Mouse (Mus musculus) lung, embryonic 16.5 days (tissue): ENCODE results near the gene Rps3a1. TPM values are rescaled to one million over a fixed set of nuclear protein-coding genes. Genes with fewer than 3 reads are reported as not detected.

Experiments used
- ATAC-seq: fragments of 200-750 bp; cut with Nextera tagmentation; 2 replicates; pipeline ENCODE4 v1.8.0; 2017; ENCODE audit warnings: low read depth, mild to moderate bottlenecking, moderate library complexity
- H3K27ac ChIP-seq: fragments of 300-500 bp; sonication (generic); 2 replicates; pipeline ENCODE4 v1.5.1; 2014; ENCODE audit warnings: mild to moderate bottlenecking, control low read depth, low read length
- H3K27me3 ChIP-seq: fragments of 300-500 bp; sonication (generic); 2 replicates; pipeline ENCODE4 v1.6.1; 2014; ENCODE audit warnings: low read depth, low read length, mixed read lengths; ENCODE audit not compliant: control insufficient read depth, insufficient read depth
- H3K36me3 ChIP-seq: fragments of 300-500 bp; sonication (generic); 2 replicates; pipeline ENCODE4 v1.6.1; 2014; ENCODE audit warnings: low read length; ENCODE audit not compliant: control insufficient read depth, insufficient read depth
- H3K4me1 ChIP-seq: fragments of 300-500 bp; sonication (generic); replicated peaks from 2 replicates; pipeline ENCODE4 v1.6.1; 2014; ENCODE audit warnings: low read length, mixed read lengths; ENCODE audit not compliant: control insufficient read depth, insufficient read depth
- H3K4me2 ChIP-seq: fragments of 300-500 bp; sonication (generic); 2 replicates; pipeline ENCODE4 v1.6.1; 2014; ENCODE audit warnings: low read depth, low read length, control low read depth
- H3K4me3 ChIP-seq: fragments of 300-500 bp; sonication (generic); 2 replicates; pipeline ENCODE4 v1.5.1; 2014; ENCODE audit warnings: mild to moderate bottlenecking, low read length, control low read depth
- H3K9ac ChIP-seq: fragments of 300-500 bp; sonication (generic); 2 replicates; pipeline ENCODE4 v1.6.1; 2014; ENCODE audit warnings: low read length, control low read depth
- H3K9me3 ChIP-seq: fragments of 300-500 bp; sonication (generic); 2 replicates; pipeline ENCODE4 v1.6.1; 2016; ENCODE audit warnings: low read length; ENCODE audit not compliant: control insufficient read depth
- WGBS: fragments of 180-500 bp; shearing (Covaris S2); extraction: QIAGEN DNeasy Blood & Tissue Kit; methylation state at CpG from one replicate; pipeline ENCODE4 v1.1.7; 2014; 5-methylcytosine and 5-hydroxymethylcytosine counted together
- polyA plus RNA-seq: library from polyadenylated mRNA; unstranded; fragments of >200 nt; fragmentation: Nextera tagmentation; extraction: Ambion mirVana; gene quantifications from 2 replicates; pipeline ENCODE4 v1.2.1, GENCODE M21; 2015

The Rps3a1 gene
- polyA plus RNA-seq, 1 experiment from 2014 or later = 1,285 TPM

DNA sequence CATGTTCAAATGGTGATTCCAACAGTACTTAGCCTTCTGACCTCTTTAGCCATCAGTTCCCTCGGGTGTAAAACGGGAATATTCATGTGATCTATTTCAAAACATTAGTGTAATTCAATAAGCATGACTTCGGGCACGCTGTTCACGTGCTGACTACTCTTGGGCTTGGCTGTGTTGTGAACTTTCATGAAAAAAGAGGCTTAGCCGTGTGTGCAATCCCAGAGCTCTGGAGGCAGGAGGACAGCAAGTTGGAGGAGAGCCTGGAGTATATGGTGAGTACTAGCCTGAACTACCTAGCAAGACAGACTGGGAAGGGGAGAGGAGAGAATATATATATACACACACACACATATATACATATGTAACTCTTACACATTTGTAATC, 424 bp upstream of the Rps3a1 start:
- peak; percentile 10 for ATAC-seq
- H3K27ac ChIP-seq = no peak overlapping the region
- peak overlapping the region; percentile 71 for H3K4me3 ChIP-seq

DNA sequence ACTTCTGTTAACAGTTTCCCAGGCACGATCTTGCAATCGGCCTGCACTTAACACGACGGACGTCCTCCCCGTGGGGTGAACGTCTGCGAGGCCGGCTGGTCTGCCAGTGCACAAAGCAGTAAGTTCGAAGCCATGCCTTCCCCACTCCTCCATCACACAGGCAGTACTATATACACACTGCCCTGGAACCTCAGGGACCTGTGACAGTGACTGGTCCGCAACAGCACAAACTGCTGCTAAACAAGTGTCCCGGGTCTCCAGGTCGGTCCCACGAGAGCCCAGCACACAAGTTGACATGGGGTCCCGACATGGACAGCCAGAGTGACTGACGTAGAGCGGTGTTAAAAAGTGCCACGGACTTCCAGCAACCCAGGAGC, 628 bp downstream of the Rps3a1 start:
- Histone ChIP-seq H3K9ac (peak overlapping the region; percentile 100), H3K36me3 (peaks cover 25% of the 10 kb centered on the region), H3K27ac (peak overlapping the region; percentile 82), H3K4me1 (peaks cover 12% of the 10 kb centered on the region), H3K4me3 (peak overlapping the region; percentile 71), H3K4me2 (peak overlapping the region; percentile 78), H3K9me3 (no peaks in the 10 kb centered on the region), H3K27me3 (no peaks in the 10 kb centered on the region)
- peak; percentile 32 for ATAC-seq
- 0% methylated on average over 18 of the region's 18 CpGs for WGBS

More for the DNA sequence above, 424 bp upstream of the Rps3a1 start:
- Histone ChIP-seq H3K4me1 (peaks cover 12% of the 10 kb centered on the region), H3K27me3 (no peaks in the 10 kb centered on the region), H3K36me3 (peaks cover 18% of the 10 kb centered on the region), H3K9ac (peak overlapping the region; percentile 46; the same call in 1 of the 2 replicates), H3K4me2 (peak overlapping the region; percentile 41), H3K9me3 (no peaks in the 10 kb centered on the region)
- 25% methylated on average over 6 of the region's 6 CpGs for WGBS

DNA sequence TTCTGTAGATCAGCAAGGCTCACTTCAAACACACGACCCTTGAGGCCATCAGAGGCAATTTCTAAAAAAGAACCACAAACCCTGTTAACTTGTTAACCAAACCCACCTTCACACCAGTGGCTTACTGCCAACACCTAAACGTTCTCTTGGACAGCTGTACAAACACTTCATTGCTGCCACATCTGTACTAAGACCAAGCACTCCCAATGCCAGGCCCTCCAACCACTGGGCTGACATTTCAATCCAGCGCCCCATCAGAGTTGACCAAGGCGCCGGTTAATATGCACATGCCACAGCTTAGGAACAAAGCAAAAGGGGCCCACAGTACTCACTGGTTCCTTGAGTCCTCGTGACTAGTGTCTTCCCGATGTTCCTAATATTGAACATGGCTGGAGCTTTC, 1.1 kb downstream of the Rps3a1 start:
- H3K4me1 ChIP-seq = peaks cover 12% of the 10 kb centered on the region
- H3K4me3 ChIP-seq = peak overlapping the region; percentile 71
- 4% methylated on average over 7 of the region's 7 CpGs for WGBS
- no peaks in the 10 kb centered on the region for H3K9me3 ChIP-seq
- peak overlapping the region; percentile 100 for H3K9ac ChIP-seq
- no peak for ATAC-seq
- H3K36me3 ChIP-seq = peaks cover 26% of the 10 kb centered on the region
- peak overlapping the region; percentile 78 for H3K4me2 ChIP-seq
- H3K27me3 ChIP-seq = no peaks in the 10 kb centered on the region
- H3K27ac ChIP-seq = peak overlapping the region; percentile 82; the same call in 1 of the 2 replicates

DNA sequence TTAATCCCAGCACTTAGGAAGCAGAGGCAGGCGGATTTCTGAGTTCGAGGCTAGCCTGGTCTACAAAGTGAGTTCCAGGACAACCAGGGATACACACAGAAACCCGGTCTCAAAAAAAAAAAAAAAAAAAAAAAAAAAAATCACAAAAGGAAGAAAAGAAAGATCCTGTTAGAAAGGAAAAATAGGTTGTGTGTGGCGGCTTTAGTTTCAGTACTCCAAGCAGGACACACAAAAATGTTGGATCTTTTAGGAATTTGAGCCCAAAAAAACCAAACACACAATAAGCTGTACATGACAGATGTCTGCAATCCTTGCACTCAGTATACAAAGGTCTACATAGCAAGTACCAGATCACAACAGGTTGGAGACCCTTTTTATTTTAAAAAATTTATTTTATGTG, 2.8 kb downstream of the Rps3a1 start:
- WGBS = 94% methylated on average over 4 of the region's 4 CpGs
- Histone ChIP-seq H3K27ac (no peak overlapping the region), H3K4me1 (peaks cover 12% of the 10 kb centered on the region), H3K4me2 (no peak overlapping the region), H3K27me3 (no peaks in the 10 kb centered on the region), H3K36me3 (peaks cover 39% of the 10 kb centered on the region), H3K9ac (no peak overlapping the region), H3K4me3 (no peak overlapping the region), H3K9me3 (no peaks in the 10 kb centered on the region)
- ATAC-seq = no peak

DNA sequence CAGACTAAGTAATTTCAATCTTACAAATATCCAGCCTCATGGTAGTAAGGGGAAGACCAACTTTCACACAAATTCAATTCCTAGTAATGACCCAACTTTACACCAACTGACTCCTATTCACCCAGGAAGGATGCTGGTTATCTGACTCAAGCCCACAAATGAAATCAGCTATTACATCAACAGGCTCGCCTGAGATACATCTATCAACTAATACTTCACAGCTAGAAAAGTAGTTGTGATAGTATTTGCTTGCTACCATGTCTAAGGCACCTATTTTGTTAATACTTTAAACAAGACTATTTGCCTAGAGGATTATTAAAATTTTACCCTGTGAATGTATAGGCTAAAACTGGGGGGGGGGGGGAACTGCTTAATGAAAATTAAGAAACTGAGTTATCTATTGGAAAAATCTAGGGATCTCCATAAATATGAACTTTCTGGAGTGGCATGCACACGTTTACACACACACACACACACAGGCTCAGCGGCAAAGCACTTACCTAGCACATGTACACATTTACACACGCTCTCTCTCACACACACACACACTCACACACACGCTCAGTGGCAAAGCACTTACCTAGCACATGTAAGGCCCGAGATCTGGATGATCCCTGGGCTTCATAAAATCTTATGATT, 5.4 kb downstream of the Rps3a1 start:
- Histone ChIP-seq H3K4me3 (no peak overlapping the region), H3K27me3 (no peaks in the 10 kb centered on the region)
- WGBS = 82% methylated on average over 6 of the region's 6 CpGs

DNA sequence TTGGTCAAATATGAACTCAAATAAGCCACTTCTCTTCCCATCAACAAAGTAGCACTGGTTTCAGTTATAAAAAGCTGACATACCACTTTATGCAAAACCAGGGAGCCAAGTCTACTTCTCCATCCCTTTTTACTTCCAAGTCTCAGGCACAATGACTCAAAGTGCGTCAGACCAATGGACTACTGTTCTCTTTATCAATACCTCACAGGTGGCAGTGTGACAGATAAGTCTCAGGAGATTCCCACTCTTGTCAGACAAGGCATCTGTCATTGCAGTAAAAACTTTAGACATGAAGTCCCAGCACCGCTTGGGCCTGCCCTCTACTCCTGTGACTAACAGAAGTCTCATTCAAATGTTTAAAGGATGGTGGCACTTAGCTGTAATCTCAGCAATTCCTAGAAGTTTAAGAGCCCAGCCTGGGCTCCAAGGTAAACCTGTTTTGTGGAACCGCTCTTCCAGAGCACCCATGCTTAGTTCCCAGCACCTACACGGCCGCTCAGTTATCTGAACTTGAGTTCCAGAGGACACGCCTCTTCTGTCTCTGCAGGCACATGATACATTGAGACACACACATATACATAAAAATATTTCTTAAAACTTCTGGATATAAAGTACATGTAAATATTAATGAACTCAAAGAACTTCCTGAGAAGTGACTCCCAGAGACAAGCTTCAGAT, 6.5 kb downstream of the Rps3a1 start:
- no peaks in the 10 kb centered on the region for H3K27me3 ChIP-seq
- no peak overlapping the region for H3K9ac ChIP-seq
- ATAC-seq = no peak
- H3K36me3 ChIP-seq = peaks cover 43% of the 10 kb centered on the region
- H3K4me2 ChIP-seq = no peak overlapping the region
- peaks cover 8% of the 10 kb centered on the region for H3K4me1 ChIP-seq
- WGBS = 67% methylated on average over 6 of the region's 6 CpGs
- no peak overlapping the region for H3K4me3 ChIP-seq
- no peaks in the 10 kb centered on the region for H3K9me3 ChIP-seq
- no peak overlapping the region for H3K27ac ChIP-seq

More for the DNA sequence above, 5.4 kb downstream of the Rps3a1 start:
- Histone ChIP-seq H3K4me1 (peaks cover 12% of the 10 kb centered on the region), H3K9me3 (no peaks in the 10 kb centered on the region), H3K4me2 (no peak overlapping the region), H3K36me3 (peaks cover 43% of the 10 kb centered on the region), H3K9ac (no peak overlapping the region), H3K27ac (no peak overlapping the region)
- no peak for ATAC-seq

DNA sequence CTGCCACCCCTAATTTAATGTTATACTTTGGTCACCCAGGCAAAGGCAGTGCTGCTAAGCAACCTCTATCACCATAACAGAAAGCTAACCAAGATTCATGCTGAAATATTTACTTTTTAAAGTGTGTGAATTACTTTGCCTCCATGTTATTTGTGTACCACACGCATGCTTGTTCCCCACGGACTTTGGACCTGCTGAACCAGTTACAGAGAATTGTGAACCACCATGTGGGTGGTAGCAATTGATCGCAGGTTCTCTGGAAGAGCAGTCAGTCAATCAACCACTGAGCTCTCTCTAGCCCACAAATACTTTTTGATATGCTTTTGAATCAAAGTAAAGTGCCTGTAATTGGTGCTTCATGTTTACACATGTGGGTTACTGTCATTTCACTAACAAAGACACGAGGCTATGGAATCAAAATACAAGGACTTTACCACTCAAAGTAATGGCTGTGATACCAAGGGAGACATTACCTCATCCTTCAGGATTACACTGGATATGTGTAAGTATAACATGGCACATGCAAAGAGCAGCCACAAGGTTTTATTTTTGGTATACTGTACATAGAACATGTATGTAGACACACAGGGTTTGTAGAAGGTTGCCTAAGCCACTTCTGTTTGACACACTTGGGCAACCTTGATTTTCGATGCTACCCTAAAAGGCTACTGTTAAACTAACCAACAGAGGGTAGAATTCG, 7.4 kb downstream of the Rps3a1 start:
- Histone ChIP-seq H3K4me1 (no peaks in the 10 kb centered on the region), H3K36me3 (peaks cover 36% of the 10 kb centered on the region), H3K27ac (no peak overlapping the region), H3K27me3 (no peaks in the 10 kb centered on the region), H3K4me3 (no peak overlapping the region), H3K4me2 (no peak overlapping the region), H3K9ac (no peak overlapping the region), H3K9me3 (no peaks in the 10 kb centered on the region)
- WGBS = 88% methylated on average over 6 of the region's 6 CpGs
- ATAC-seq = no peak

DNA sequence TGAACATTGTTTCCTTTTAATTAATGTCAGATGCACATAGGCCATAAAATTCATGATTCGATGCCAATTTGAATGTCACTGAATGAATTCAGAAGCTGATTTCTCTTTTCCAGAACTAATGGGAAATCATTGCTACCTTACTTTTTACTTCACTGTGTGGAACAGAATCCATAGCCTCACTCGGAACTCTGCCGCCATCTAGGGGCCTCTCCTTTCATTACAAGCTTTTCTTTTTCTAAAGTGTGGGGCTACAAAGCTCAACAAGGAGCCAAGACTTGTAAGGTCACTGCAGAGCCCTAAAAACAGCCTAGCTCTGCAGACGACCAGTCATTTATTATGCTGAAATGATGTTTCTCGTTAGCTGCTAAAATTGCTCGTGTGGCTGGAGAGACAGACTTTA, 12.7 kb downstream of the Rps3a1 start:
- H3K27me3 ChIP-seq = no peaks in the 10 kb centered on the region
- no peak overlapping the region for H3K4me2 ChIP-seq
- H3K4me1 ChIP-seq = no peaks in the 10 kb centered on the region
- H3K27ac ChIP-seq = no peak overlapping the region
- H3K36me3 ChIP-seq = peaks cover 9% of the 10 kb centered on the region
- H3K9ac ChIP-seq = no peak overlapping the region
- WGBS = 9% methylated on average over 6 of the region's 6 CpGs
- peak; percentile 26; the same call in 1 of the 2 replicates for ATAC-seq
- H3K9me3 ChIP-seq = no peaks in the 10 kb centered on the region
- H3K4me3 ChIP-seq = no peak overlapping the region

DNA sequence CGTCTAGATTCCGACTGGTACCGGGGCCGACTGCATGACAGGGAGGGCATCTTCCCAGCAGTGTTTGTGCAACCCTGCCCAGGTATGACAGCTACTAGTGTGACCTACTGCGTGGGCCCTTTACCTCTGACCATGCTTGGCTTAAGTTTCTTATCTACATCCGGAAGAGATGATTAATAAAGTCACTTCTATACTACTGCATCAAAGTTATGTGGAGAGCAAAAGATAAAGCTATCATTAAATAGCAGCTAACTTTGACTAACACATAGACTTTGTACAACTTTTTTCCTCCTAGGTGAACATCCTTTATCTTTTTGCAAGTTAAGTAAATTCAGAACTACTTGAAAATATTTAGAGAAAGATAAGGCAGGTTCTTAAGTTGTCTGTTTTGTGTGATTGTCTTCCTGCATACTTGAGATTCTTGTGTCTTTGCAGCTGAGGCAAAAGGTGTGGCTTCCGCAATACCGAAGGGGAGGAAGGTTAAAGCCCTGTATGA, 19.2 kb downstream of the Rps3a1 start:
- ATAC-seq = no peak
- H3K4me2 ChIP-seq = no peak overlapping the region
- peaks cover 28% of the 10 kb centered on the region for H3K36me3 ChIP-seq
- H3K4me1 ChIP-seq = no peaks in the 10 kb centered on the region
- no peak overlapping the region for H3K9ac ChIP-seq
- H3K27ac ChIP-seq = no peak overlapping the region
- 53% methylated on average over 8 of the region's 8 CpGs for WGBS
- no peaks in the 10 kb centered on the region for H3K27me3 ChIP-seq
- H3K9me3 ChIP-seq = peaks cover 4% of the 10 kb centered on the region; the same call in 1 of the 2 replicates
- no peak overlapping the region for H3K4me3 ChIP-seq
